Mouse (Mus musculus) embryonic fibroblast, embryonic 13.5 days (primary cell): ENCODE measurements around the gene Msantd2.

Experiments used
- CTCF ChIP-seq: IDR thresholded peaks from 2 replicates; pipeline ENCODE4 v1.5.1; 2011; ENCODE audit warnings: mild to moderate bottlenecking, control low read depth, low read length, moderate library complexity, borderline replicate concordance; ENCODE audit not compliant: insufficient read depth
- POLR2A ChIP-seq: IDR thresholded peaks from 2 replicates; pipeline ENCODE4 v1.6.1; 2011; ENCODE audit warnings: low read depth, mild to moderate bottlenecking, control low read depth, low read length, moderate library complexity

DNA sequence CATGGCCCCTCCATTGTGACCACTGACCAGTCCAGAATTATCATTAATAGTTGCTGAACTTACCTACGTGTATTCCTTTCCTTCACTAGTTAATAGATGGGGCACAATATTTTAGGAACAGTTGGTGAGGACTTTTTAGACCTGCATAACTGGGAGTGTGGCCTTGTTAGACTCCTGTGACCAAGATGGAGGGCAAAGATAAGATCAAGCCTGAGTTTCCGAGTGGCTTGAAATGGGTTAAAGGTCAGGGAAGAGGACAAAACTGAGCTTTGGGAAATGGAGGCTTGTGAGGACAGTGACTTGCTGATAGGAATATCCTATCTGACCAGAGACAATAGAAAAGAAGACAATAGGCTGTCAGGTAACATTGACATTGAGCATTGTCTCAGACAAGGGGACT lies 36.3 kb downstream of the Msantd2 start:
- TF ChIP-seq POLR2A (no peak), CTCF (no peak)
